Mouse (Mus musculus) right cerebral cortex, postnatal 14 days (tissue): ENCODE results near the gene Epop.
A peak's percentile ranks its signal among the peaks of the same experiment; 100 is the strongest.

Experiments
- DNase-seq: peaks from one replicate; pipeline ENCODE4 v3.0.0; 2022

Epop gene

DNA sequence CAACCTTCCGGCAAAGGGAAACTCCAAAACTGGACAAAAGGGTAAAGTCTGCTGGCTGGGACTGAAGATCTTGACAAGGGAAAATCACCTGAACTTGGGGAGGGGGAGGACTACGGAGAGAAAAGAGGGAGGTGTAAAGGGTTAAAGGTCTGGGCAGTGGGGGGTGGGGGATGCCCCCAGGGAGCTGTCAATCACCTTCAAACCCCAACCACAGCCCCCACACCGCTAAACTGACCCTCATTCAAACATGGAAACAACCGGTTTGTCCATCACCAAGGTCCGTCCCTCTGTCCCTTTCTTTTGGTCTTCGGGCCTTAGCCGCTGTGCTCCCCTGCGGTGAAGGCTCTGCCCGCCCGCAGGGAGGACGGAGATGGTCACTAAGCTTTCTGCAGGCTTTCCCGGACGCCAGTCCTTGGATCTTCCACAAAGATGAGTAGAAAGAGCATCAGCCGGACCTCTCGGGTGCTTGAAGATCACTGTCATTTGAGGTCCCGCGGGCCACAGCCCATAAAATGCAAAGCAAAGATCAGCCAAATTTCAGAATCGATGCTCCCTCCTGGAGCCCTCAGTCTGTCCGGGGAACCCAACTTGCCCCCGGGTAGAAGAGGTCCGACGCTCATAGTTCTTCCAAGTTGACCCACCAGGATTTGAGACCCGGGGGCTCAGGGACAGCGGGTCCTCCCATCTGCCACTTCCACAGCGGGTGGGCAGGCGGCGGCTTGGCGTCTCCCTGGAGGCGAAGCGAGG is 1.8 kb downstream of the Epop start:
- no peak for DNase-seq

DNA sequence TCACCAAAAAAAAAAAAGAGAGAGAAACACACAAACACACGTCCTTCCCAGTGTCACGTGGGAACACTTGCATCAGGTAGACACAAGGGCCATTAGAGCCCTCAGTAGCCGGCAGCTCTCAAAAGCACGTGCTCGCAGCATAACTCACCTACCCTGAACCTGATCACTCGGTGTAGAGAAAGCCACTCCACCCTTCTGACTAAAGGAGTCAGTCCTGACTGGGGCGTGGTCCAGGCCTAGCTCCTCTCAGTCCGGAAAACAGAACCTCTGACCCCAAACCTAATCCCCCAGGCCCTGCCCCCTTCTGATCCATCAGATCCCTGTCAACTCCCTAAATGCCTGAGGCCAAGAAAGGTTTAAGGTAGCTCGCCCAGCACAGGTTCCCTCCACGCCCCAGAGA is 2.7 kb downstream of the Epop start:
- DNase-seq: no peak

- DNase-seq: no peak
Measured at GRCm38 (mm10) chr11:97626431-97626830, 3.1 kb downstream of the Epop start.

- no peak for DNase-seq
Measured at GRCm38 (mm10) chr11:97625551-97625950, 4.0 kb downstream of the Epop start.

DNA sequence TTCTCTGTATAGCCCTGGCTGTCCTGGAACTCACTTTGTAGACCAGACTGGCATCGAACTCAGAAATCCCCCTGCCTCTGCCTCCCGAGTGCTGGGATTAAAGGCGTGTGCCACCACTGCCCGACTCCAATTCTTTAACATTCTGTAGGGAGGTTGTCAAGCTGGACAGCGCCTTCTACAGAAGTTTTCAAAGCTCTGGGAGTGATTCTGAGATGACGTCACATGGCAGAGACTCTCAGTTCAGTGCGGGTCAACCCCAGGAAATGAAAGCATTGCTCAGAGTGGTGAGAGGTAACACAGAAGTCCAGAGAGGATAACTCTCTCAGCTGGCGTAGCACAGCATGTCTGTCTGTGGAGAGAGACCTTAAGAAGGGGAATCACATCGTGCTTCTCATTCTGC is 6.3 kb downstream of the Epop start:
- DNase-seq: no peak

DNA sequence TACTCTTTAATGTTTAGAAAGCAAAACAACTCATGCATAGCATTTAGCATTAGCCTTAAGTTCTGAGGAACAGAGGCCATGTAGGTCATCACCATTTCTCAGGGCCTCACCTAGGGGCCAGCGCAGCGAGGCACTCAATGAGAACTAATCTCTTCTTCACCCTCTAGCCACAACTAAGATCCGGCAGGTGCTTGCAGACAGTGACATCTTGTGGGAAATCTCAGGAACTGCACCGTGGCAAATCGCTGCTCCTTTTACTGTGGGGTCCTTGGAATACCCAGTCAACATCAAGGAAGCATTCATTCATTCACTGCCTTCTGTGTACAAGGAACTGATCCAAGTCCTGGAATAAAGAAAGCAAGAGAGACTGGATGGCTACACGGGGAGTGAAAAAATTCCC is 7.1 kb downstream of the Epop start:
- DNase-seq: peak; percentile 46

GRCm38 (mm10) chr11:97619391-97619795 is 10.1 kb downstream of the Epop start:
- peak; percentile 84 for DNase-seq

DNA sequence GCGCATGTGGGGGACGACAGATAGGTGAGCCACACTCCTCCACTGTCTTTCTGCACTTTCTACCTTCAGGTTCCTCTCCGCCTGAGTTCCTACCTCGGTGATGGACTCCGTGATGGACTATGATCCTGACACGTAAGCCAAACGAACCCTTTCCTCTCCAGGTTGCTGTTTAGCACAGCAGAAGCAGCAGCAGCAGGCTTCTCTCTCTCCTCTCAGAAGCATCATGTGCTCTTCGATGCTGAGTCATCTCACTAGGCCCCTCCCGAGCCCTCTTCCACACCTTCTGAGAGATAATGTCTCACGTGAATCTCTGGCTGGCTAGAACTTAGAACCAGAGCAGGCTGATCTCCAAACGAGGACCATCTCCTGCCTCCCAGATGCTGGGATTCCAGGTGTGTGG is 11.1 kb downstream of the Epop start:
- no peak for DNase-seq

GRCm38 (mm10) chr11:97615276-97615675 is 14.2 kb downstream of the Epop start:
- DNase-seq: no peak

DNA sequence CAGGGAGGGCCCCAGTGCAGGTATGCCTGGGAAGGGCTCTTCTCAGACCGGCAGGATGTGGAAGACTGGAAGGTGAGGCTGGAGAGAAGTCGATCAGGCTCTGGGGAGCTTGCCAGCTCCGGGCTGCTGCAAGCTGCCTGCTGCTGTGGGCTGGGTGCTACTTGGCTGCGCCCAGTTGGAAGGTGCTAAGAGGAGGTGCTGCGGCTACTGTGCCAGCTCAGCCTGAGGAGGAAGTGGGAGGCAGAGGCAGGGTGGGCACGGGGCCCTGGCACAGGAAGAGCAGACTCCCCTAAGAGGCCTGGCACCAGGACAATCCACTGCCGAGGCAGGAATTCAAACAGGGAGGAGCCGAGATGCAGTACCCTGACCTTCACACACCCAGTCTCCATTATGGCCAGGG is 18.4 kb downstream of the Epop start:
- peak; percentile 76 for DNase-seq

DNA sequence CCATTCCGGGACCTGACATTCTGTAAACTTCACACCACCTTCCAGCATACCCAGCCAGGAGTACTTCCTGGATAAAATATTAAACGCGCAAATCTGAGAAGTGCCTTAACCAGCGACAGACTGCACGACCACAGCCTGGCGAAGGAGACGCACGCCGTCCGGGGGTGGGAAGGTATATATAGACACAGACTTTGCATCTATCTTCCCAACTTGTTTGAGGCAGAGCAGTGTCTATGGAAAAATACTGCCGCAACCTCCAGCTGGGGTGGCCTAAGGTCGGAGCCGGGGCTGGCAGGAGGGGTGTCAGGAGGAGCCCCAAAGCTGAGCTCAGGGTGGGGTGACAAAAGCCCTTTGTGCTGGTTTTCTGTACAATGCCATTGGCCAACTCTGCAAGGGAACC is 19.8 kb downstream of the Epop start:
- peak; percentile 60 for DNase-seq

DNA sequence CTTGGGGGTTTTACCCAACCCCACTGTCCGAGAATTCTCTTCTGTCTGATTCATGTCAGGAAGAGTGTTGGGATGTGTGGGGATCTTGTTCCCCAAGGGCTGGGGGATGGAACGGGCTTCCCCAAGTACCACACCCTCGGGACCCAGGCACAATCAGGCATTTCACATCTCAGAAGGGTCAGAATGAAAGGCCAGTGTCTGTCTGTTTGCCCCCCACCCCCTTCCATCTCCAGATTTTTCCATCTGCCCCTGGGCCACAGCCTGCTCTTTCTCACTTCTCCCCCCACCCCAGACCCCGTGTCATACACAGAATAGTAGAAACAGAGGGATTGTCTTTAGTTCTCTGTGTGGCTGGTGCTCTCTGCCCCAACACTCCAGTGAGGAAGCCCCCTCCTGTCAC is 20.6 kb downstream of the Epop start:
- no peak for DNase-seq

GRCm38 (mm10) chr11:97607056-97607725 is 22.3 kb downstream of the Epop start:
- DNase-seq: no peak

DNA sequence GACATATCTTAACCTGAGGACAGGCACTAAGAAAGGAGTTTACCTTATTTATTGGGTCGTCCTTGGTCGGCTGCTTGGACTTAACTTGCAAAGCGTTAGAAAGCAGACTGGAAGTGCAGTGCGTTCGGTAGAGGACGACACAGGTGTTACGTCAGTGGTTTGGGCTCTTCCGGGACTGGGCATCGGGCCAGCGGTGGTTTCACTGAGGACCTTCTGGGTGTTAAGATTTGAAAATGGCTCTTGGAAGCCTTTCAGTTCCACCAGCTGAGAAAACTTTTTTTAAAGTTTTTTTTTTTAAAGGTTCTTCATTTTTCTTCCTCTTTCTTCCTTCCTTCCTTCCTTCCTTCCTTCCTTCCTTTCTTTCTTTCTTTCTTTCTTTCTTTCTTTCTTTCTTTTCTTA is 25.6 kb downstream of the Epop start:
- peak; percentile 54 for DNase-seq

DNA sequence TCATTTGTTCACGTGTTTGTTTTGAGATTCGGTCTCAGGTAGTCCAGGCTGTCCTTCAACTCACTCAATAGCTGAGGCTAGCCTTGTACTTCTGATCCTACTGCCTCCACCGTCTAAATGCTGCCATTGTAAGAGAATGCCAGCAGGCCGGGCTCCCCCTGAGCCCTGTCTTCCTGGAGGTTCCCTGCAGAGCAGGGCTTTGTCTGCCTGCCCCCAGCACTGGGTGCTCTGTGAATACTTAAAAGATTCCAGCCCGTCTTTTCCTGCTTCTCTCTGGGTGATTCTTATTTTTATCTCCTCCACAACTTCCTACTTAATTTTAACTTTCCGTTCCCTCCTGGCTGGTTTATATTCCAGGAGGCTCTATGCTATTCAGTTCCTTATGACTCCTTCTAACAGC is 27.3 kb downstream of the Epop start:
- no peak for DNase-seq

DNA sequence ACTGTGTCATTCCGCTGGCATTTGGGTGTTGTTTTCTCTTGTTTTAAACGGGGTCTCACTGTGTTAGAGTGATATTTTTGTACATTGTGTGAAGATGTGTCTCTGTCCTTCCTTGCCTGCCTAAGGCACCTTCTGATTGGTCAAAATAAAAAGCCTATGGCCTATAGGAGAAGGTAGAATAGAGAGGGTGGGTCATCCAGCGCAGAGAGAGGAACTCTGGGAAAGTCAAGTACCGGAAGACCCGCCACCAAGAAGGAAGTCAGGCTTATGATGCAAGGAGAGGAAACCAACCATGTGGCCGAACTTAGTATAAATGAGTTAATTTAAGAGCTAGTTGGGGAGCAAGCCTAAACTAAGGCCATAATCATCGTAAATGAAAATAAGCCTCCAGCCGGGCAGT is 30.4 kb downstream of the Epop start:
- no peak for DNase-seq

- DNase-seq: no peak
Measured at GRCm38 (mm10) chr11:97597945-97598691, 31.4 kb downstream of the Epop start.

GRCm38 (mm10) chr11:97594136-97594535 is 35.4 kb downstream of the Epop start:
- DNase-seq: no peak

GRCm38 (mm10) chr11:97591910-97592309 is 37.6 kb downstream of the Epop start:
- no peak for DNase-seq

GRCm38 (mm10) chr11:97590227-97590960 is 39.1 kb downstream of the Epop start:
- DNase-seq: peak; percentile 62

- DNase-seq: no peak
Measured at GRCm38 (mm10) chr11:97589216-97589615, 40.3 kb downstream of the Epop start.

DNA sequence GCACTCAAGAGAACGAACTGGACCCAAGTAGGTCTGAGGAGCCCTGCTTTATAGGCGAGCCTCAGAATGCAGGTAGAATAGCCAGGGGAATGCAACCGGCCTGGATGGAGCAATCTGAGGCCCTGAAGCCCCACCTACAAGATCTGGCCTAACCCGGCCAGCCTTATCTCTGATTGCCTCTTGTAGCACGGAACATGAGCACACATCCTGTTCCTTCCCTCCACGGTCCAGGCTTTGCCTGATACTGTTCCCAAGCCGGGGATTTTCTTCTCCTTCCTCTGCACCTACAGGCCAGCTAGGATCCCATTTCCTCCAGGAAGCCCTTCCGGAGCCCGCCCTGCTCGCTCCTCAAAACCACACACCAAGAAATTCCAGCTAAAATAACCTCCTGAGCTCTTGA is 43.6 kb downstream of the Epop start:
- no peak for DNase-seq

GRCm38 (mm10) chr11:97584476-97584875 is 45.0 kb downstream of the Epop start:
- no peak for DNase-seq
